Mouse (Mus musculus) embryo, embryonic 9.5 days (tissue): ENCODE data around the gene Slc41a2.

Experiments
- DNase-seq: peaks from one replicate; pipeline ENCODE4 v3.0.0-alpha.2; 2017; ENCODE audit errors: extremely low spot score

Slc41a2 gene

DNA sequence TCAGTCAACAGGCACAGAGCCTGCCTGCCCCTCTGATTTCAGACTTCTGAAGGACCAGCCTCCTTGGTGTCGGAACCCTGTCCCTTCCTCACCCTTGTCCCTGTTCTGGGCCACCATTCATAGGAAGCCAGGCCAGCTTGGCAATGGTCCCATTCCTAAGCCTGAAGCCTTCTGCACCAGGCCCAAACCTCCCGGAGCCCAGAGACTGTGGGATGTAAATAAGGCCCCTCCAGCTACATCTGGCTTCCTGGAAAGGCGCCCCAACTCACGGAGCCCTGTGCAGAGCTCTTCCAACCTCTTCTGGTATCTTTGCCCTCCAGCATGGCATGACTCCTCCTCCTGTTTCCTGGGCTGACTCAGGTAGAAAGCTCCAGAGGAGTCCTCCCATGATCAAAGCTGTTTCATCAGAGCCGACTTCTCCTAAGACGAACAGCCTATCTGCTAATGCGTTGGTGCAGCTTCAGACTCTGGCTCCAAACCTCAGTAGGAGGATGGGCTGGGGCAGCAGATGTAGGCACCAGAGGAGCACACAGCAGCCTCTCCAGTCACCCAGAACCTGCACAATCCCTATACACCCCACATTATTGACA, 153.1 kb downstream of the Slc41a2 start:
- DNase-seq, result no peak

DNA sequence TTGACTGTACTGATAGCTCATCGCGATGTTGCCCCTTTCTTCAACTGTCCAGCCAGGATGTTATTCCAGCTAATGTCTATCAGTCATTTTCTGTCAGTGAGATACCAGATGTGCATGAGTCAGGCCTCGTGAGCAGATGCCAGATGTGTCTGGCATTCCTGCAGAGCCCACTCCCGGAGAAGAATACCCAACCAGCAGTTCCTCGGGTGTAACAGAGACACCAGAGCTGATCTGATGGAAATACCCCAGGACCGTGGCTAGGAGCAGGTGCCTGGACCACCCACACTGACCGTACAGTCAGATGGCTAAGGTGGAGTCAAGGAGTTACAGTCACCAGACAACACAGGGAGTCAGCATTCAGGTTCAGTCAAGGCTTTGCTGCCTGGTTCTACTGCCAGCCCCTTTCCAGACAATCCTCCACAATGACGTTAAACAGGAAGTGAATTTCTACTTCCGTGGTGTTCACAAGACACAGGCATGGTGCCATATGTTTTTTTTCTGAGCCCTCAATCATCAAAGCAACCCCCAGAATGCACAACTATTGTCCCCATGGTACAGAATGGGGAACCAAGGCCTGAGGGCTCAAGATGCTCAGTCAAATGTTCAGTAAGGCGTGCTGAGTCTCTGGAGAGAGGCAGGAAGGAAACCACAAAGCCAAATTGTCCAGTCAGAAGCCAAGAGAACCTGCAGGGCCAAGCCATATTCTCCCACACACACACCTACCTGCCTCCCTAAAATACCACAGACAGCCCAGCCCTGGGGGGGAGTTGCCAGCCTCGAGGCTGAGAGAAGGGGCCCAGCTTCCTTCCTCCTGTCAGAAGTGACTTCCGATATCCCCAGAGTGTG, 153.8 kb downstream of the Slc41a2 start:
- DNase-seq, result no peak

DNA sequence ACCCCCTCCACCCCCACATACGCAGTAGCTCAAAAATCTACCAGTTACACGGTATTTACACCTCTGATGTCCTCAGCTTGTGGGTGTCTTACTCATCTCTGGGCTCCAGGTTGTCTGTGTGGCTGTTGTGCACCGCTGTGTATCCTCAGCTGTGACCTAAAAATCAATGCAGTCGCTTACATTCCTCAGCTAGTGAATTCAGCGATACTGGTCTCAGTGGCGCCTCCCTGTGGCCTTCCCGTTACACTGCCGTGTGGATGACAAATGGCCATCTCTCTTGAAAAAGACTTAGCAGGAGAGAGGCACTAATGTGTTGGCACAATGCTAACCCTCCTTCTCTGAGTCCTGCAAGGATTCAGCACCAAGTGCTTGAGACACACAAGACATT, 155.1 kb downstream of the Slc41a2 start:
- DNase-seq, result peak; percentile 61

DNA sequence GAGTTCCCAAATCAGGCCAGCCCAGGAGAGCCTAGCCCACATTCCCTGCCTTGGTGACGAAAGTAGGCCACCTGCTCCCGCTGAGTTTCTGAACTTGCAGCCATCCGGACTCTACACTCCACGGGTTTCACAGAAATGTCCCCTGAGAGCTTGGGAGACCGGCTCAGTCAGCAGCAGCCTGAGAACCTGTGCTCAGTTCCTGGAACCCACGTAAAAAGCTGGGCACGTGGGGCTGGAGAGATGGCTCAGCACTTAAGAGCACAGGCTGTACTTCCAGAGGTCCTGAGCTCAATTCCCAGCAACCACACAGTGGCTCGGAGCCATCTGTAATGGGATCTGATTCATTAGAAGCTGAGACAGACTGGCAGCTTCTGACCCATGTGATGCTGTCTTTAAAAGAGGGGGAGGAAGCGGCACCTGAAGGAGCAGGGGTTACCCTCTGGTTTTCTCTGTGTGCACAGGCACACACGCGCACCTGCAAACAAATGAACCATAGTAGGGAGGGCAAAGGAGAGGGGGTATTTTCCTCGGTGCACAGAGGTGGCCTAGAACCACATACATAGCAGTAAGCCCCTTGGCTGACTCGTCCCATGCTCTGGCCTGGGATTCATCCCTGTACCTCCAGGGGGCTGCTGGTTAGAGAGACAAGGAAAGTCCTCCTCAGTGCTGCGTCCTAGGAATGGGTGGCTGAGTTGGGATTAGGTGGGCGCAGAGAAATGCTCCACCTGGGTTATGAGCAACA, 155.7 kb downstream of the Slc41a2 start:
- DNase-seq, result no peak
